Mouse (Mus musculus): ENCODE measurements around the gene Eloa.

- TF ChIP-seq MYOD1 (IDR thresholded peaks at IDR 0.05; ENCODE audit: control insufficient read depth, insufficient read length, low read depth) (no peak), CTCF (IDR thresholded peaks at IDR 0.05; ENCODE audit: control insufficient read depth, insufficient read depth, insufficient read length) (peak; percentile 9), USF1 (IDR thresholded peaks at IDR 0.05; ENCODE audit: low read depth) (no peak), MYOG (IDR thresholded peaks at IDR 0.05; ENCODE audit: control insufficient read depth, extremely low read depth, insufficient read length) (no peak), CEBPB (IDR thresholded peaks at IDR 0.05; ENCODE audit: low read depth) (no peak)
Observed at GRCm38 (mm10) chr4:135954241-135954640, 67.3 kb downstream of the Eloa start.

Data from C2C12 (cell line).